In the genomic region with DNA sequence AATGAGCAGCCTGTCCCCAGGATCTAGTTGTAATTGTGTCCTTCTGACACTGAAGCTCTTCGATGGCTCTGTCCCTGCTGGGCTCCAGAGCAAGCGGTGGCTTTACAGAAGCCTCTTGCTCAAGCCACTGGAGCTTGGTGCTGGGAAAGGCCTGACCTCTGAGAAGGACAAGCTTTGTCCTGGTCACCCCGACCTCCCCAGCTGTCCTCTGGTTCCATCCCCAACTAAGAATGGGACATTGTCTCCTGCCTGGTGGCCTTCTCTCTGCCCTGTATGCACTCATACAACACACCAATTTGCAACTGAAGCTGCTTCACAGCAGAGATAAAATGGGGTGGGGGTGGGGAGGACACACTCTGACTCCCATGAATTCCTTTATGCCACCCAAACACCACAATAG, we compare ENCODE assay signal across 10 mouse cellular contexts. TPM values are rescaled to one million over a fixed set of nuclear protein-coding genes. Genes with fewer than 3 reads are reported as not detected.
DNase-seq lines count a peak whose midpoint lies in the region; ATAC-seq and TF ChIP-seq lines count a peak whose summit lies in the region.
"Had no signal": no experiment of that assay in that cellular context is flagged by ENCODE, and none has a peak within 500 bp of the region (broad histone marks: within the 10 kb centered on the region; RNA-seq: fewer than 3 reads in every experiment).

No protein-coding gene starts in this region.

- WGBS in heart, embryonic 12.5 days = 68% methylated on average over 3 of the region's 3 CpGs
- 72% methylated on average over 3 of the region's 3 CpGs for WGBS in stomach, embryonic 14.5 days
- WGBS in stomach, postnatal 0 days = 56% methylated on average over 3 of the region's 3 CpGs
- 68% methylated on average over 3 of the region's 3 CpGs for WGBS in limb, embryonic 15.5 days
- 72% methylated on average over 3 of the region's 3 CpGs for WGBS in intestine, embryonic 15.5 days

- no peak for TF ChIP-seq EP300 in stomach, postnatal 0 days (optimal IDR thresholded peaks at IDR 0.05)

- no peaks in the 10 kb centered on the region for H3K9me3 ChIP-seq in heart, embryonic 12.5 days (replicated peaks)
- no peaks in the 10 kb centered on the region for H3K9me3 ChIP-seq in stomach, embryonic 14.5 days (ENCODE audit: control insufficient read depth, low read depth, low read length)
- H3K9me3 ChIP-seq in stomach, postnatal 0 days (ENCODE audit: control insufficient read depth, low read length) = no peaks in the 10 kb centered on the region
- H3K9me3 ChIP-seq in limb, embryonic 15.5 days = no peaks in the 10 kb centered on the region
- H3K9me3 ChIP-seq in intestine, embryonic 15.5 days = no peaks in the 10 kb centered on the region

- no peak overlapping the region for H3K4me3 ChIP-seq in heart, embryonic 12.5 days
- no peak overlapping the region for H3K4me3 ChIP-seq in stomach, embryonic 14.5 days (ENCODE audit: low read depth, low read length)
- no peak overlapping the region for H3K4me3 ChIP-seq in stomach, postnatal 0 days (ENCODE audit: low read depth, low read length)
- no peak overlapping the region for H3K4me3 ChIP-seq in limb, embryonic 15.5 days
- no peak overlapping the region for H3K4me3 ChIP-seq in intestine, embryonic 15.5 days (replicated peaks)

- 0 out of 2 replicates have a peak overlapping the region, but pooled peaks have one; percentile 1 for H3K9ac ChIP-seq in heart, embryonic 12.5 days
- H3K9ac ChIP-seq in stomach, embryonic 14.5 days (replicated peaks; ENCODE audit: low read depth, low read length) = no peak overlapping the region
- no peak overlapping the region for H3K9ac ChIP-seq in stomach, postnatal 0 days (ENCODE audit: low read length)
- H3K9ac ChIP-seq in limb, embryonic 15.5 days = no peak overlapping the region
- H3K9ac ChIP-seq in intestine, embryonic 15.5 days = no peak overlapping the region

- no peak for ATAC-seq in heart, embryonic 12.5 days (ENCODE audit: insufficient number of reproducible peaks, low FRiP score)
- no peak for ATAC-seq in stomach, embryonic 14.5 days (ENCODE audit: insufficient number of reproducible peaks, insufficient read depth, low FRiP score, low read depth)
- no peak for ATAC-seq in stomach, postnatal 0 days (ENCODE audit: low FRiP score, low TSS enrichment)
- no peak for ATAC-seq in limb, embryonic 15.5 days (ENCODE audit: insufficient number of reproducible peaks, low FRiP score, low TSS enrichment, low read depth)
- ATAC-seq in intestine, embryonic 15.5 days = no peak

- no peaks in the 10 kb centered on the region for H3K27me3 ChIP-seq in heart, embryonic 12.5 days (replicated peaks)
- no peaks in the 10 kb centered on the region for H3K27me3 ChIP-seq in stomach, embryonic 14.5 days (ENCODE audit: control insufficient read depth, insufficient read depth, low read length)
- no peaks in the 10 kb centered on the region for H3K27me3 ChIP-seq in stomach, postnatal 0 days (ENCODE audit: control insufficient read depth, insufficient read depth, low read length)
- no peaks in the 10 kb centered on the region for H3K27me3 ChIP-seq in limb, embryonic 15.5 days
- H3K27me3 ChIP-seq in intestine, embryonic 15.5 days (replicated peaks) = no peaks in the 10 kb centered on the region

- no peak overlapping the region for H3K4me2 ChIP-seq in heart, embryonic 12.5 days
- no peak overlapping the region for H3K4me2 ChIP-seq in stomach, embryonic 14.5 days (replicated peaks; ENCODE audit: low read depth, low read length)
- no peak overlapping the region for H3K4me2 ChIP-seq in stomach, postnatal 0 days (replicated peaks; ENCODE audit: low read depth)
- no peak overlapping the region for H3K4me2 ChIP-seq in limb, embryonic 15.5 days
- no peak overlapping the region for H3K4me2 ChIP-seq in intestine, embryonic 15.5 days (replicated peaks)

- no peak for DNase-seq in heart, postnatal 36 days
- no peak for DNase-seq in stomach, postnatal 0 days (ENCODE audit: low spot score)
- no peak for DNase-seq in spleen, adult 12 weeks (ENCODE audit: low spot score)
- DNase-seq in B cell, adult 2 months = no peak
- DNase-seq: adrenal gland, postnatal 10 days; gastrocnemius, postnatal 36 days had no signal

- H3K27ac ChIP-seq in heart, embryonic 12.5 days (ENCODE audit: poor library complexity, severe bottlenecking) = no peak overlapping the region
- H3K27ac ChIP-seq in stomach, embryonic 14.5 days (ENCODE audit: low read length) = 0 out of 2 replicates have a peak overlapping the region, but pooled peaks have one; percentile 39
- no peak overlapping the region for H3K27ac ChIP-seq in stomach, postnatal 0 days (replicated peaks)
- H3K27ac ChIP-seq in limb, embryonic 15.5 days = 0 out of 2 replicates have a peak overlapping the region, but pooled peaks have one; percentile 43
- no peak overlapping the region; the same call in 1 of the 2 replicates for H3K27ac ChIP-seq in intestine, embryonic 15.5 days

- peaks cover 42% of the 10 kb centered on the region for H3K4me1 ChIP-seq in heart, embryonic 12.5 days (replicated peaks)
- H3K4me1 ChIP-seq in stomach, embryonic 14.5 days (ENCODE audit: control insufficient read depth, insufficient read depth, low read length) = peaks cover 10% of the 10 kb centered on the region
- H3K4me1 ChIP-seq in stomach, postnatal 0 days (replicated peaks; ENCODE audit: control insufficient read depth, insufficient read depth) = no peaks in the 10 kb centered on the region
- H3K4me1 ChIP-seq in limb, embryonic 15.5 days = peaks cover 29% of the 10 kb centered on the region
- H3K4me1 ChIP-seq in intestine, embryonic 15.5 days (replicated peaks) = 0 out of 2 replicates have a peak, but pooled peaks cover 7% of the 10 kb centered on the region

- intact Hi-C loops in heart, postnatal 36 days (cut with DNase I) = no loop called here

- TF ChIP-seq CTCF in stomach, postnatal 0 days (IDR thresholded peaks at IDR 0.05; ENCODE audit: low read depth) = no peak

- peaks cover 27% of the 10 kb centered on the region for H3K36me3 ChIP-seq in heart, embryonic 12.5 days
- peaks cover 34% of the 10 kb centered on the region for H3K36me3 ChIP-seq in stomach, embryonic 14.5 days (ENCODE audit: control insufficient read depth, insufficient read depth, low read length)
- H3K36me3 ChIP-seq in stomach, postnatal 0 days (ENCODE audit: control insufficient read depth, insufficient read depth, low read length) = peaks cover 15% of the 10 kb centered on the region
- peaks cover 30% of the 10 kb centered on the region for H3K36me3 ChIP-seq in limb, embryonic 15.5 days
- H3K36me3 ChIP-seq in intestine, embryonic 15.5 days = peaks cover 11% of the 10 kb centered on the region

RNA-seq across cellular contexts. Expression of a gene that starts 48.9 kb away (rescaled TPM):
- 3.5 and 3.7 TPM in 2 replicates for polyA plus RNA-seq in heart, embryonic 12.5 days (2016; fragmentation: Nextera tagmentation; extraction: Ambion mirVana)
- total RNA-seq in heart, postnatal 36 days (2021) = 10 to 100 TPM; 52.1 to 87.0 TPM
- 24.9 and 30.5 TPM in 2 replicates for polyA plus RNA-seq in stomach, embryonic 14.5 days (2014; fragmentation: Nextera tagmentation; extraction: Ambion mirVana)
- polyA plus RNA-seq in stomach, postnatal 0 days (2015; fragmentation: Nextera tagmentation; extraction: Ambion mirVana) = 4.5 and 5.7 TPM in 2 replicates
- 17.1 and 18.0 TPM in 2 replicates for polyA plus RNA-seq in limb, embryonic 15.5 days (2015; fragmentation: Nextera tagmentation; extraction: Ambion mirVana)
- 7.4 TPM in 2 replicates for polyA plus RNA-seq in intestine, embryonic 15.5 days (2015; fragmentation: Nextera tagmentation; extraction: Ambion mirVana)

Comparison
In these comparisons a context has a peak if more than half of its experiments do, and no peak if none do; other contexts are left out.
1. H3K27ac ChIP-seq: peak in stomach, embryonic 14.5 days (single experiment) and limb, embryonic 15.5 days (single experiment); none in heart, embryonic 12.5 days (single experiment), stomach, postnatal 0 days (single experiment) and intestine, embryonic 15.5 days (single experiment).